Mouse (Mus musculus): ENCODE measurements around the gene Chrnd. TPM values are rescaled to one million over a fixed set of nuclear protein-coding genes. Genes with fewer than 3 reads are reported as not detected.

Gene Chrnd
- polyA plus RNA-seq, 1 experiment from 2014 or later = 0.10 TPM

GRCm38 (mm10) chr1:87164796-87165184 is 25.6 kb upstream of the Chrnd start:
- Histone ChIP-seq H3K4me3 (replicated peaks) (no peak overlapping the region), H3K4me2 (no peak overlapping the region), H3K4me1 (no peaks in the 10 kb centered on the region), H3K27ac (no peak overlapping the region), H3K9me3 (no peaks in the 10 kb centered on the region), H3K9ac (no peak overlapping the region), H3K27me3 (replicated peaks) (peaks cover 21% of the 10 kb centered on the region; the same call in 1 of the 2 replicates), H3K36me3 (no peaks in the 10 kb centered on the region)
- no peak for ATAC-seq (ENCODE audit: insufficient read depth, low FRiP score, low read depth)
- WGBS = 52% methylated on average over 9 of the region's 9 CpGs

- peaks cover 5% of the 10 kb centered on the region; the same call in 1 of the 2 replicates for H3K4me1 ChIP-seq
- WGBS = 7% methylated on average over 19 of the region's 19 CpGs
- H3K27ac ChIP-seq = no peak overlapping the region
- ATAC-seq (ENCODE audit: insufficient read depth, low FRiP score, low read depth) = no peak
- no peak overlapping the region for H3K9ac ChIP-seq
- H3K4me2 ChIP-seq = no peak overlapping the region
- no peak overlapping the region for H3K4me3 ChIP-seq (replicated peaks)
- H3K27me3 ChIP-seq (replicated peaks) = peaks cover 31% of the 10 kb centered on the region; the same call in 1 of the 2 replicates
- H3K36me3 ChIP-seq = no peaks in the 10 kb centered on the region
- no peaks in the 10 kb centered on the region for H3K9me3 ChIP-seq
Observed at GRCm38 (mm10) chr1:87170458-87170857, 19.9 kb upstream of the Chrnd start.

DNA sequence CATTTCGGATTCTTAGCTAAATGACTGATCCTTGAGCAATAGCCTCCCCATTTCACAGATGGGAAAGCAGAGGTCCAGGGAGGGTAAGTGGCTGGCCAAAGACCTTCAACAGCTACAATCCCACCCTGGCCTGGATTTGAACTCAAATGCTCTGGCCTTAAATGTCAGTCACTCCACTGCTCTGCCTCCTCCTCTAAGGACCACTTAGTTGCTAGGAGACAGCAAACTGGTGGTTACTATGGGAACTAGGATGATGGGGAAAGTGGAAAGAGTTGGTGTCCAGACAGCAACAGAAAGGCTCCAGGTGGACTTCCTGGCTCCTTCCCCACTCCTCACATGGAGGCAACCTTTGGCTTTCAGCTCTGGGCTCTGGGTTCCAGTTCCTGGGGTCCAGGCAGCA is 19.1 kb upstream of the Chrnd start:
- Histone ChIP-seq H3K36me3 (no peaks in the 10 kb centered on the region), H3K27me3 (replicated peaks) (peaks cover 31% of the 10 kb centered on the region; the same call in 1 of the 2 replicates), H3K27ac (no peak overlapping the region), H3K9me3 (no peaks in the 10 kb centered on the region), H3K4me2 (no peak overlapping the region), H3K9ac (no peak overlapping the region), H3K4me1 (peaks cover 13% of the 10 kb centered on the region), H3K4me3 (replicated peaks) (no peak overlapping the region)
- ATAC-seq (ENCODE audit: insufficient read depth, low FRiP score, low read depth) = no peak
- WGBS = 91% methylated on average over 1 of the region's 1 CpGs

- Histone ChIP-seq H3K27ac (no peak overlapping the region), H3K4me3 (replicated peaks) (no peak overlapping the region), H3K4me2 (no peak overlapping the region), H3K4me1 (peaks cover 18% of the 10 kb centered on the region), H3K9ac (no peak overlapping the region), H3K36me3 (no peaks in the 10 kb centered on the region), H3K9me3 (no peaks in the 10 kb centered on the region), H3K27me3 (replicated peaks) (peaks cover 25% of the 10 kb centered on the region; the same call in 1 of the 2 replicates)
- 32% methylated on average over 9 of the region's 9 CpGs for WGBS
- no peak for ATAC-seq (ENCODE audit: insufficient read depth, low FRiP score, low read depth)
Observed at GRCm38 (mm10) chr1:87172316-87172715, 18.1 kb upstream of the Chrnd start.

DNA sequence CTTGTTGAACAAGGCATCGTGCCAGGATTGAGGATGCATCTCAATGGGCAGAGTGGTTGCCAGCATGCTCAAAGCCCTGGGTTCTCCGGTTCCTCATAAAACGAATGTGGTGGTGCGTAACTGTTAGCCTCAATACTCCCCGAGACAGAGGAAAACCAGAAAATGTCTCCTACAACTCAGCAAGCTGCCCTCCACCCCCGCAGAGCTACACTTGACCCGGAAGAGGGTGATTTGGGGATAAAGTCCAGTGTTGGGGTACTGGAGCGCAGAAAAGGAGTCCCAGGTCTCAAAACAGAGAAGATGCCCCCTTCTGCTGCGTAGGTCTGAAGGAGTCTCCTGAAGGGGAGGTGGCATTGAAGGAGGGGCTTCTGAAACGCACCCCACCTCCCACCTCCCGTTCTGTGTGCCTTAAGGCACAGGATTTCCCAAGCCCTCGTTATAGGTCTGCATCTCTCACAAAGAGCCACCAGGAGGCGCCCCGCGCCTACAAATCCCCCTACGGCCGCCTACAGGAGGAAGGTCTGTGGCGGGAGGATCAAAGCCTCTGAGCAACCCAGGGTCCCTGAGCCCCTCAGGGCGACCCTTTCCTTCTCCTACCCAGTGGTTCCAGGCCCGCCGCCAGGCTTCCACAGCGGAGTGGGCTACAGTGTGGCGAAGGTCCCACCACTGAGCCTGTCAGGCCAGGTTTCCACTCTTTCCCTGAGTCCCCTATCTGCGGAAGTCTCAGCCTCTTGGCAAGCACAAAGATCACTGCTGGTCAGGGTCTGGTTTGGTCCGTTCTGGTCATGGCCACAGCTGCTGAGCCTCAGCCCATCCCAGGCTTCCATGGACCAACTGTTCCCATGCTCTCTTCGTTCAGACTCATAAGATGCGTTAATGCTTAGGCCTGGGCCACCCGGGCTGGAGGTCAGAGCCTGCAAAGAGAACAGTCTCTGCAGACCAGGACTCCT is 16.1 kb upstream of the Chrnd start:
- no peaks in the 10 kb centered on the region for H3K9me3 ChIP-seq
- no peaks in the 10 kb centered on the region for H3K36me3 ChIP-seq
- H3K27ac ChIP-seq = no peak overlapping the region
- no peak overlapping the region for H3K4me3 ChIP-seq (replicated peaks)
- H3K9ac ChIP-seq = no peak overlapping the region
- peaks cover 18% of the 10 kb centered on the region for H3K4me1 ChIP-seq
- no peak for ATAC-seq (ENCODE audit: insufficient read depth, low FRiP score, low read depth)
- WGBS = 34% methylated on average over 28 of the region's 28 CpGs
- H3K4me2 ChIP-seq = peak overlapping the region; percentile 14; the same call in 1 of the 2 replicates
- H3K27me3 ChIP-seq (replicated peaks) = peaks cover 25% of the 10 kb centered on the region; the same call in 1 of the 2 replicates

DNA sequence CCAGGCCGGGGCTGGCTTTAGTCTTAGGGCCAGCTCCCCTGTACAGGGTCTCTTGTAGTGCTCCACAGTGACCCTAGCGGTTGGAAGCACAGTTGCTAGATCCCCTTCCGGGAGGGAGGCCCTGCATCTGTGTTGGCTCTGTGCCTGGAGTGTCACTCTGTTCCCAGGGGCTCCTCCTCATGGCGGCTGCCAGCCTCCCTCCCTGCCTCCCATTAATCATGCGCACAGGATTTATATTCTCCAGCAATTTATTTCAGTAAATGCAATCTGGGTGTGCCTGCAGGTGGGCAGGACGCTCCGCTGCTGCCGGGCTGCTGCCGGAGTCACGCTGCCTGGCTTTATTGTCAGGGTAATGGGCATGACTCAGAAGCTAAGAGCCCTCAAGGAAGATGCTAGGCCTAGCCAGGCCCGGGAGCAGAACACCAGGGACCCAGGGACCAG is 14.5 kb upstream of the Chrnd start:
- Histone ChIP-seq H3K4me1 (peaks cover 13% of the 10 kb centered on the region), H3K9ac (no peak overlapping the region), H3K36me3 (no peaks in the 10 kb centered on the region), H3K9me3 (no peaks in the 10 kb centered on the region), H3K27ac (no peak overlapping the region), H3K4me3 (replicated peaks) (no peak overlapping the region), H3K4me2 (peak overlapping the region; percentile 25), H3K27me3 (replicated peaks) (peaks cover 20% of the 10 kb centered on the region; the same call in 1 of the 2 replicates)
- peak; percentile 83 for ATAC-seq (ENCODE audit: insufficient read depth, low FRiP score, low read depth)
- 6% methylated on average over 11 of the region's 11 CpGs for WGBS

DNA sequence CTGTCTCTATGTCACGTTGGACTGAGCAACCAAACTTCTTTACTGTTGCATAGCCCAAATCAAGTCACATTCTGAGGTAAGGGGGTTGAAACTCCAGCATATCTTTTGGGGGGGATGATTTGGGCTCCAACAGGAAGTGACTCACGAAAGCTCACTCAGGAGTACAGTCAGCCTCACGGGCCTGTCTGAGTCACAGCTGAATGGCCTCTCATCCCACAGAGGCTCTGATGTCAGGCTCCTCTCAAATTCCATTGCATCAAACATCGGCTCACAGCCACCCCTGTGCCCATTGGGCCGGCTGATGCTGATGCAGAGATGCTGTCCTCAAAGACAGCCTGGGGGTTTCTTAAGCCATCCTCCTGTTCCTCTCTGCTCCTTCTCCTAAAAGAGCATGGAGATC is 9.5 kb upstream of the Chrnd start:
- WGBS = 37% methylated on average over 5 of the region's 5 CpGs
- Histone ChIP-seq H3K4me2 (no peak overlapping the region), H3K36me3 (no peaks in the 10 kb centered on the region), H3K4me1 (peaks cover 17% of the 10 kb centered on the region), H3K27me3 (replicated peaks) (peaks cover 34% of the 10 kb centered on the region), H3K9me3 (no peaks in the 10 kb centered on the region), H3K4me3 (replicated peaks) (no peak overlapping the region), H3K9ac (no peak overlapping the region), H3K27ac (no peak overlapping the region)
- ATAC-seq (ENCODE audit: insufficient read depth, low FRiP score, low read depth) = no peak

DNA sequence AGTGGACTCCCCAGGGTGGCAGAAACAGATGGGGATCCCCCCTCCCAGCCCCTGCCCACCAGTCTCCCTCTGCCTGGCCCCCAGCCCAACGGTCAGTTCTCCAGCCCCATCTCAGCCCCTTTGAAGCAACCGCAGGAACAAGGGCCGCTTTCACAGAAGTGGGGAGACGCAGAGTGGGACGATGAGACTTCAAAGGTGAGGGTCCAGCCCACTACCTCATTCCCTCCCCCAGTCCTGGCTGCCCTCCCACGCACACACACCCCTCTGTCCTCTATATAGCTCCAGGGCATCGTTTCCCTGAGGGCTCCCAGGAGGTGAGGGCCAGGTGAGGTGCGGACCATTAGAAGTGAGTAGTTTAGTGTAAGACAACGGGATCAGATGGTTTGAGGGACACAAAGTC is 7.4 kb upstream of the Chrnd start, which contains the start of gene Prss56:
TSS of gene Prss56 (plus strand) at position 301 of the 400 bp plus-strand sequence.
- Histone ChIP-seq H3K36me3 (no peaks in the 10 kb centered on the region), H3K4me2 (no peak within 1 kb of the TSS), H3K27me3 (replicated peaks) (peaks cover 44% of the 10 kb centered on the region), H3K4me3 (replicated peaks) (no peak within 1 kb of the TSS), H3K9ac (no peak within 1 kb of the TSS), H3K9me3 (no peaks in the 10 kb centered on the region), H3K27ac (no peak within 1 kb of the TSS), H3K4me1 (peaks cover 16% of the 10 kb centered on the region)
- no peak for ATAC-seq (ENCODE audit: insufficient read depth, low FRiP score, low read depth)
- WGBS = 54% methylated on average over 9 of the region's 9 CpGs

DNA sequence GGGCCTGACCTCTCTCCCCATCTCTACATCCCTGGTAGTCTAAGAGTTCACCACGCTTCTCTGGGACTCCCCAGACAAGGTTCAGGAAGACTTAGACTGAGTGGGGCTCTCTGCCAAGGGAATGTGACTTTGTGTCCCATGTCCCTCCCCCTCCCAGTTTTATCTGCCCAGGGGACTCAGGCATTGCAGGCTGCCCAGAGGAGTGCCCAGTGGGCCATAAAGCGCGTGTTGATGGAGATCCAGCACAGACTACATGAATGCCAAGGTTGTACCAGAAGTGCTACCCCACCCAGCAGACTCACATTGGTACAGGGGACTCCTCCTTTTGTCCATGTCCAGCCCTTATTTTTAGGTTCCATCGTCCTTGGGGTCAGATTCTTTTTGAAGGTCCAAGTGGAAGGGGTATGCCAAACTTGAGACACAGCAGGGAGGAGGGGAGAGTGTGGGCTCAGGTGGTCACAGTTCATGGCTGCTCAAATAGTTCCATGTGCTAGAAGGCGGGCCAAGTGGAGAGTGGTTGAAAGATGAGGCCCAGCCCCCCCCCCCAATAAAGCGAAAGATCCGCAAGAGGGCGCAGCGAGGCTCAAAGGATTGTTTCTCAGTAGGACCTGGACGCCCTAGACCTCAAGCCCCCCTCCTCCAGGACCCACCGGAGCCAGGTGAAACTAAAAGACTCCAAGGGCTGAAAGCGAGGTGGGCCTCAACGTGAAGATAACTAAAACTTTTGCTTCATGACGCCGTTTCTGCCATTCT is 6.2 kb upstream of the Chrnd start:
- H3K36me3 ChIP-seq = no peaks in the 10 kb centered on the region
- peak overlapping the region; percentile 37 for H3K4me2 ChIP-seq
- no peak overlapping the region for H3K27ac ChIP-seq
- peaks cover 16% of the 10 kb centered on the region for H3K4me1 ChIP-seq
- WGBS = 34% methylated on average over 15 of the region's 15 CpGs
- no peaks in the 10 kb centered on the region for H3K9me3 ChIP-seq
- peaks cover 48% of the 10 kb centered on the region for H3K27me3 ChIP-seq (replicated peaks)
- 0 out of 2 replicates have a peak overlapping the region, but pooled peaks have one; percentile 1 for H3K4me3 ChIP-seq (replicated peaks)
- H3K9ac ChIP-seq = no peak overlapping the region
- ATAC-seq (ENCODE audit: insufficient read depth, low FRiP score, low read depth) = no peak

GRCm38 (mm10) chr1:87184751-87185139 is 5.7 kb upstream of the Chrnd start:
- H3K27ac ChIP-seq = no peak overlapping the region
- 0 out of 2 replicates have a peak overlapping the region, but pooled peaks have one; percentile 1 for H3K4me3 ChIP-seq (replicated peaks)
- no peaks in the 10 kb centered on the region for H3K9me3 ChIP-seq
- peaks cover 48% of the 10 kb centered on the region for H3K27me3 ChIP-seq (replicated peaks)
- 13% methylated on average over 20 of the region's 20 CpGs for WGBS
- ATAC-seq (ENCODE audit: insufficient read depth, low FRiP score, low read depth) = no peak
- H3K36me3 ChIP-seq = no peaks in the 10 kb centered on the region
- H3K4me2 ChIP-seq = peak overlapping the region; percentile 37
- no peak overlapping the region for H3K9ac ChIP-seq
- H3K4me1 ChIP-seq = peaks cover 16% of the 10 kb centered on the region

DNA sequence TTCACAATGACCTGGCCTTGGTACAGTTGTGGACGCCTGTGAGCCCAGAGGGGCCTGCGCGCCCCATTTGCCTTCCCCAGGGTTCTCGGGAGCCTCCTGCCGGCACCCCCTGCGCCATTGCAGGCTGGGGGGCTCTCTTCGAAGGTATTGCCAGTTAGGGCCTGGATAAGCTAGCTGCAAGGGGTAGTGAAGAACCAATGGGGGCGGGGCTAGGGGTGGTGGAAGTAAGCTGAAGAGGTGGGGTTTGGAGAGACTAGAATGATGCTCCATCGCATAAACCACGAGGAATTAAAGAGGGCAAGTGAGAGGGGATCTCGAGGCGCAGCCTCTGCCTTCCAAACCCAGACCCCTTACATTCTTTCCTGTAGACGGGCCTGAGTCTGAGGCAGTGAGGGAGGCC is 4.9 kb upstream of the Chrnd start:
- peaks cover 48% of the 10 kb centered on the region for H3K27me3 ChIP-seq (replicated peaks)
- H3K9me3 ChIP-seq = no peaks in the 10 kb centered on the region
- WGBS = 21% methylated on average over 13 of the region's 13 CpGs
- H3K36me3 ChIP-seq = no peaks in the 10 kb centered on the region
- H3K4me3 ChIP-seq (replicated peaks) = no peak overlapping the region
- H3K4me1 ChIP-seq = peaks cover 16% of the 10 kb centered on the region
- H3K4me2 ChIP-seq = no peak overlapping the region
- no peak overlapping the region for H3K9ac ChIP-seq
- 0 out of 2 replicates have a peak, but pooled peaks have one; percentile 7 for ATAC-seq (ENCODE audit: insufficient read depth, low FRiP score, low read depth)
- H3K27ac ChIP-seq = no peak overlapping the region

Data from stomach, embryonic 15.5 days (tissue).